In the genomic region with DNA sequence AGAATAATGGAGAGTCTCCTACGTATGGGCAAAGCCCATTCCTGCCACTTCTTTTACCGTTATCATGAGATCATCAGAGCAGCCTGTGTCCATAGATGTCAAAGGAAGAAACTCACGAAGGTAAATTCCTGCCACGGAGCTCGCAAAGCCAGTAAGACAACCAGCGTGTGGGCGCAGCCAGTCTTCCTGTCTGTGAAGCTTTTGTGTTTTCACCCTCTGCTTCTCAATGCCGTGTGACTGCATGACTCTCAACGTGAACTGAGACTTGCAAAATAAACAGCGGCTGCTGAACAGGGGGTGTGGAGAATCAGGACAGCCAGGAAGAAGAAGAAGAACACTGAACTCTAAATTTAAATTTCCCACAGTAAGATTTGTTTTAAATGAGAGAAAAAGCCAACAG, we compare ENCODE assay signal across 18 mouse cellular contexts.
DNase-seq lines count a peak whose midpoint lies in the region; ATAC-seq lines count a peak whose summit lies in the region.
"Had no signal": no experiment of that assay in that cellular context is flagged by ENCODE, and none has a peak within 500 bp of the region (broad histone marks: within the 10 kb centered on the region; RNA-seq: fewer than 3 reads in every experiment).

No protein-coding gene starts in this region.

- ATAC-seq in inflammation-experienced regulatory T-cells, adult 6 months = peak; percentile 86
- ATAC-seq: forebrain, embryonic 14.5 days; hindbrain, postnatal 0 days; intestine, embryonic 16.5 days had no signal

- peak; percentile 18 for DNase-seq in right cerebral cortex, adult 18-20 months
- no peak for DNase-seq in right cerebral cortex, postnatal 36 days (ENCODE audit: low spot score in 2 of 2)
- peak; percentile 67 for DNase-seq in CD4-positive, CD25-positive, alpha-beta regulatory T cell, adult 2 months (ENCODE audit: low read depth, low spot score)
- peak; percentile 23 for DNase-seq in T-cell, adult 2 months (ENCODE audit: low spot score)
- DNase-seq in ovary, adult 18-20 months (ENCODE audit: low spot score) = no peak
- DNase-seq in adrenal gland, adult 18-20 months (ENCODE audit: low spot score in 2 of 2) = no peak
- DNase-seq: adrenal gland, postnatal 25 days; cerebellum, adult 2 months; cerebellum, postnatal 10 days; embryo, embryonic 11 days; gastrocnemius, adult 2 months; gastrocnemius, postnatal 25 days; heart, postnatal 10 days; kidney, adult 2 months had no signal

Comparison
In these comparisons a context has a peak if more than half of its experiments do, and no peak if none do; other contexts are left out.
1. DNase-seq: peak in right cerebral cortex, adult 18-20 months (single experiment), CD4-positive, CD25-positive, alpha-beta regulatory T cell, adult 2 months (single experiment) and T-cell, adult 2 months (single experiment); none in right cerebral cortex, postnatal 36 days (0 of 2), ovary, adult 18-20 months (single experiment) and adrenal gland, adult 18-20 months (0 of 2).